Mouse (Mus musculus) megakaryocyte progenitor cell, adult 5-6 weeks (primary cell): Measurements from ENCODE around the gene Pbx2. TPM values are rescaled to one million over a fixed set of nuclear protein-coding genes. Genes with fewer than 3 reads are reported as not detected.

ENCODE experiments used
- ATAC-seq: replicated peaks from 2 replicates; pipeline ENCODE4 v1.8.0; 2016; ENCODE audit warnings: mild to moderate bottlenecking, moderate TSS enrichment, inconsistent platforms; ENCODE audit not compliant: poor library complexity
- total RNA-seq, 2 experiments: library from RNA; stranded (forward) in 1 of 2; stranded (reverse) in 1 of 2; fragments of 157-497, 149-512 nt in 1 of 2; fragments of 200-1000 nt in 1 of 2; gene quantifications; 2 replicates each; pipeline versions ENCODE4 v1.2.3 to v1.2.4; 2015 to 2017

Gene Pbx2
- total RNA-seq, 2 experiments from 2014 or later: 17.0 to 26.7 TPM

GRCm38 (mm10) chr17:34578070-34578469 lies 13.0 kb upstream of the Pbx2 start:
- ATAC-seq: peak; percentile 29; the same call in 1 of the 2 replicates

GRCm38 (mm10) chr17:34582528-34582927 lies 8.5 kb upstream of the Pbx2 start:
- ATAC-seq: no peak

- no peak for ATAC-seq
Observed at GRCm38 (mm10) chr17:34583397-34583796, 7.7 kb upstream of the Pbx2 start.

- ATAC-seq: no peak
Observed at GRCm38 (mm10) chr17:34583819-34584218, 7.2 kb upstream of the Pbx2 start.

- no peak for ATAC-seq
Observed at GRCm38 (mm10) chr17:34585121-34585520, 5.9 kb upstream of the Pbx2 start.

GRCm38 (mm10) chr17:34585877-34586771 lies 4.9 kb upstream of the Pbx2 start:
- no peak for ATAC-seq

GRCm38 (mm10) chr17:34586796-34587422 lies 4.2 kb upstream of the Pbx2 start:
- ATAC-seq: peak; percentile 49

GRCm38 (mm10) chr17:34587423-34587811 lies 3.6 kb upstream of the Pbx2 start:
- ATAC-seq: peak; percentile 65

- no peak for ATAC-seq
Observed at GRCm38 (mm10) chr17:34587814-34588213, 3.3 kb upstream of the Pbx2 start.

GRCm38 (mm10) chr17:34588767-34589166 lies 2.3 kb upstream of the Pbx2 start:
- no peak for ATAC-seq

GRCm38 (mm10) chr17:34589206-34589605 lies 1.9 kb upstream of the Pbx2 start:
- no peak for ATAC-seq

GRCm38 (mm10) chr17:34589681-34590101 lies 1.4 kb upstream of the Pbx2 start, which contains the start of gene Gpsm3:
TSS of gene Gpsm3 (plus strand) at chr17:34589806.
- ATAC-seq: peak; percentile 10

- no peak for ATAC-seq
Observed at GRCm38 (mm10) chr17:34590154-34590987, 695 bp upstream of the Pbx2 start.

GRCm38 (mm10) chr17:34591994-34592375 lies 919 bp downstream of the Pbx2 start:
- ATAC-seq: peak; percentile 61

GRCm38 (mm10) chr17:34592581-34593549 lies 1.8 kb downstream of the Pbx2 start:
- ATAC-seq: 0 out of 2 replicates have a peak, but pooled peaks have one; percentile 17

GRCm38 (mm10) chr17:34593752-34594525 lies 2.9 kb downstream of the Pbx2 start:
- no peak for ATAC-seq

GRCm38 (mm10) chr17:34596098-34596497 lies 5.0 kb downstream of the Pbx2 start:
- ATAC-seq: no peak

- ATAC-seq: peak; percentile 44
Observed at GRCm38 (mm10) chr17:34597566-34598095, 6.6 kb downstream of the Pbx2 start, which contains the start of gene Ager. TSS of gene Ager (plus strand) at chr17:34597862.

- ATAC-seq: no peak
Observed at GRCm38 (mm10) chr17:34599891-34600290, 8.8 kb downstream of the Pbx2 start.
